Mouse (Mus musculus) bone marrow macrophage, adult 2 months (primary cell): ENCODE results near the gene Syt6.

Experiments used
- CTCF ChIP-seq: IDR thresholded peaks from 2 replicates; pipeline ENCODE4 v1.5.1; 2012; ENCODE audit warnings: low read depth, mild to moderate bottlenecking, low read length, moderate library complexity
- POLR2A ChIP-seq: IDR thresholded peaks from 2 replicates; pipeline ENCODE4 v1.6.1; 2012; ENCODE audit warnings: mild to moderate bottlenecking, low read depth, low read length, borderline replicate concordance

GRCm38 (mm10) chr3:103682473-103682872 lies 107.4 kb downstream of the Syt6 start:
- TF ChIP-seq CTCF (no peak), POLR2A (no peak)
